Mouse (Mus musculus): Measurements from ENCODE around the gene Snrpd3.
"Not testable (repeated sequence)": the region's sequence is repeated elsewhere in the genome, so short reads cannot be mapped to it uniquely, and the experiment has no call there.

Snrpd3 gene

GRCm38 (mm10) chr10:75517073-75517757, at the start of gene Snrpd3:
Gene Snrpd3 (plus strand): TSS chr10:75517551.
- DNase-seq: peak; percentile 93

GRCm38 (mm10) chr10:75473411-75473810, 43.9 kb upstream of the Snrpd3 start:
- DNase-seq: no peak

- no peak for DNase-seq
Observed at GRCm38 (mm10) chr10:75474571-75474970, 42.8 kb upstream of the Snrpd3 start.

GRCm38 (mm10) chr10:75475139-75475850, 42.1 kb upstream of the Snrpd3 start:
- DNase-seq: not testable (repeated sequence)

GRCm38 (mm10) chr10:75477034-75477433, 40.3 kb upstream of the Snrpd3 start:
- no peak for DNase-seq

- no peak for DNase-seq
Observed at GRCm38 (mm10) chr10:75479955-75480354, 37.4 kb upstream of the Snrpd3 start.

GRCm38 (mm10) chr10:75481703-75482102, 35.6 kb upstream of the Snrpd3 start:
- DNase-seq: no peak

GRCm38 (mm10) chr10:75482271-75482670, 35.1 kb upstream of the Snrpd3 start:
- no peak for DNase-seq

- DNase-seq: no peak
Observed at GRCm38 (mm10) chr10:75482919-75483483, 34.4 kb upstream of the Snrpd3 start.

- DNase-seq: no peak
Observed at GRCm38 (mm10) chr10:75484066-75484465, 33.3 kb upstream of the Snrpd3 start.

- DNase-seq: no peak
Observed at GRCm38 (mm10) chr10:75484767-75485166, 32.6 kb upstream of the Snrpd3 start.

GRCm38 (mm10) chr10:75486086-75486979, 31.0 kb upstream of the Snrpd3 start:
- peak; percentile 86 for DNase-seq

- no peak for DNase-seq
Observed at GRCm38 (mm10) chr10:75487131-75487530, 30.2 kb upstream of the Snrpd3 start.

- no peak for DNase-seq
Observed at GRCm38 (mm10) chr10:75489522-75489921, 27.8 kb upstream of the Snrpd3 start.

- no peak for DNase-seq
Observed at GRCm38 (mm10) chr10:75490731-75491130, 26.6 kb upstream of the Snrpd3 start.

- no peak for DNase-seq
Observed at GRCm38 (mm10) chr10:75491234-75491935, 26.0 kb upstream of the Snrpd3 start.

- no peak for DNase-seq
Observed at GRCm38 (mm10) chr10:75491936-75492262, 25.5 kb upstream of the Snrpd3 start.

- no peak for DNase-seq
Observed at GRCm38 (mm10) chr10:75495304-75495703, 22.0 kb upstream of the Snrpd3 start.

GRCm38 (mm10) chr10:75495921-75496320, 21.4 kb upstream of the Snrpd3 start:
- DNase-seq: no peak

GRCm38 (mm10) chr10:75499214-75499613, 18.1 kb upstream of the Snrpd3 start:
- not testable (repeated sequence) for DNase-seq

GRCm38 (mm10) chr10:75499791-75500190, 17.6 kb upstream of the Snrpd3 start:
- DNase-seq: no peak

- DNase-seq: no peak
Observed at GRCm38 (mm10) chr10:75500345-75500744, 17.0 kb upstream of the Snrpd3 start.

GRCm38 (mm10) chr10:75501641-75502040, 15.7 kb upstream of the Snrpd3 start:
- DNase-seq: no peak
